Mouse (Mus musculus): Measurements from ENCODE around the gene Tmem108.
"Not testable (repeated sequence)": the region's sequence is repeated elsewhere in the genome, so short reads cannot be mapped to it uniquely, and the experiment has no call there.

The Tmem108 gene

GRCm38 (mm10) chr9:103689006-103689405 is 72.6 kb downstream of the Tmem108 start:
- H3K36me3 ChIP-seq (ENCODE audit: insufficient read depth, low read length), result no peaks in the 10 kb centered on the region
- H3K4me3 ChIP-seq (replicated peaks; ENCODE audit: low read length), result no peak overlapping the region
- TF ChIP-seq NANOG (IDR thresholded peaks at IDR 0.05; ENCODE audit: borderline replicate concordance, low read length), result no peak
- no peak for TF ChIP-seq CTCF (conservative IDR thresholded peaks at IDR 0.05; ENCODE audit: low read length)
- TF ChIP-seq POU5F1 (IDR thresholded peaks at IDR 0.05; ENCODE audit: borderline replicate concordance, low read length), result no peak
- peaks cover 27% of the 10 kb centered on the region for H3K4me1 ChIP-seq (replicated peaks; ENCODE audit: low read depth, low read length)
- 0 out of 2 replicates have a peak, but pooled peaks cover 5% of the 10 kb centered on the region for H3K9me3 ChIP-seq (ENCODE audit: low read length)
- no peaks in the 10 kb centered on the region for H3K27me3 ChIP-seq (ENCODE audit: insufficient read depth, low read length)

- Histone ChIP-seq H3K9me3 (ENCODE audit: low read length) (0 out of 2 replicates have a peak, but pooled peaks cover 5% of the 10 kb centered on the region), H3K4me3 (replicated peaks; ENCODE audit: low read length) (no peak overlapping the region), H3K4me1 (replicated peaks; ENCODE audit: low read depth, low read length) (peaks cover 27% of the 10 kb centered on the region), H3K27me3 (ENCODE audit: insufficient read depth, low read length) (no peaks in the 10 kb centered on the region), H3K36me3 (ENCODE audit: insufficient read depth, low read length) (no peaks in the 10 kb centered on the region)
- TF ChIP-seq NANOG (IDR thresholded peaks at IDR 0.05; ENCODE audit: borderline replicate concordance, low read length), result no peak
- no peak for TF ChIP-seq CTCF (conservative IDR thresholded peaks at IDR 0.05; ENCODE audit: low read length)
- no peak for TF ChIP-seq POU5F1 (IDR thresholded peaks at IDR 0.05; ENCODE audit: borderline replicate concordance, low read length)
Measured at GRCm38 (mm10) chr9:103687130-103687529, 74.5 kb downstream of the Tmem108 start.

- Histone ChIP-seq H3K27me3 (ENCODE audit: insufficient read depth, low read length) (no peaks in the 10 kb centered on the region), H3K4me3 (replicated peaks; ENCODE audit: low read length) (no peak overlapping the region), H3K36me3 (ENCODE audit: insufficient read depth, low read length) (no peaks in the 10 kb centered on the region), H3K9me3 (ENCODE audit: low read length) (0 out of 2 replicates have a peak, but pooled peaks cover 5% of the 10 kb centered on the region), H3K4me1 (replicated peaks; ENCODE audit: low read depth, low read length) (peaks cover 11% of the 10 kb centered on the region)
- no peak for TF ChIP-seq NANOG (IDR thresholded peaks at IDR 0.05; ENCODE audit: borderline replicate concordance, low read length)
- TF ChIP-seq CTCF (conservative IDR thresholded peaks at IDR 0.05; ENCODE audit: low read length), result no peak
- TF ChIP-seq POU5F1 (IDR thresholded peaks at IDR 0.05; ENCODE audit: borderline replicate concordance, low read length), result no peak
Measured at GRCm38 (mm10) chr9:103681741-103682330, 79.8 kb downstream of the Tmem108 start.

- TF ChIP-seq NANOG (IDR thresholded peaks at IDR 0.05; ENCODE audit: borderline replicate concordance, low read length) (no peak; the same call in 1 of the 2 replicates), CTCF (conservative IDR thresholded peaks at IDR 0.05; ENCODE audit: low read length) (no peak), POU5F1 (IDR thresholded peaks at IDR 0.05; ENCODE audit: borderline replicate concordance, low read length) (no peak)
- peaks cover 3% of the 10 kb centered on the region; the same call in 1 of the 2 replicates for H3K9me3 ChIP-seq (ENCODE audit: low read length)
- no peak overlapping the region for H3K4me3 ChIP-seq (replicated peaks; ENCODE audit: low read length)
- no peaks in the 10 kb centered on the region for H3K36me3 ChIP-seq (ENCODE audit: insufficient read depth, low read length)
- peaks cover 8% of the 10 kb centered on the region for H3K4me1 ChIP-seq (replicated peaks; ENCODE audit: low read depth, low read length)
- H3K27me3 ChIP-seq (ENCODE audit: insufficient read depth, low read length), result no peaks in the 10 kb centered on the region
Measured at GRCm38 (mm10) chr9:103679234-103679633, 82.4 kb downstream of the Tmem108 start.

- no peak for TF ChIP-seq NANOG (IDR thresholded peaks at IDR 0.05; ENCODE audit: borderline replicate concordance, low read length)
- TF ChIP-seq CTCF (conservative IDR thresholded peaks at IDR 0.05; ENCODE audit: low read length), result no peak
- no peak for TF ChIP-seq POU5F1 (IDR thresholded peaks at IDR 0.05; ENCODE audit: borderline replicate concordance, low read length)
- Histone ChIP-seq H3K36me3 (ENCODE audit: insufficient read depth, low read length) (no peaks in the 10 kb centered on the region), H3K4me3 (replicated peaks; ENCODE audit: low read length) (no peak overlapping the region), H3K9me3 (ENCODE audit: low read length) (peaks cover 8% of the 10 kb centered on the region; the same call in 1 of the 2 replicates), H3K27me3 (ENCODE audit: insufficient read depth, low read length) (no peaks in the 10 kb centered on the region), H3K4me1 (replicated peaks; ENCODE audit: low read depth, low read length) (peaks cover 8% of the 10 kb centered on the region)
Measured at GRCm38 (mm10) chr9:103678531-103679060, 83.0 kb downstream of the Tmem108 start.

- H3K36me3 ChIP-seq (ENCODE audit: insufficient read depth, low read length), result no peaks in the 10 kb centered on the region
- H3K9me3 ChIP-seq (ENCODE audit: low read length), result peaks cover 11% of the 10 kb centered on the region; the same call in 1 of the 2 replicates
- peaks cover 8% of the 10 kb centered on the region for H3K4me1 ChIP-seq (replicated peaks; ENCODE audit: low read depth, low read length)
- no peak for TF ChIP-seq POU5F1 (IDR thresholded peaks at IDR 0.05; ENCODE audit: borderline replicate concordance, low read length)
- no peak for TF ChIP-seq NANOG (IDR thresholded peaks at IDR 0.05; ENCODE audit: borderline replicate concordance, low read length)
- no peak for TF ChIP-seq CTCF (conservative IDR thresholded peaks at IDR 0.05; ENCODE audit: low read length)
- no peak overlapping the region for H3K4me3 ChIP-seq (replicated peaks; ENCODE audit: low read length)
- no peaks in the 10 kb centered on the region for H3K27me3 ChIP-seq (ENCODE audit: insufficient read depth, low read length)
Measured at GRCm38 (mm10) chr9:103677811-103678210, 83.8 kb downstream of the Tmem108 start.

- H3K36me3 ChIP-seq (ENCODE audit: insufficient read depth, low read length), result no peaks in the 10 kb centered on the region
- TF ChIP-seq NANOG (IDR thresholded peaks at IDR 0.05; ENCODE audit: borderline replicate concordance, low read length), result no peak
- peaks cover 29% of the 10 kb centered on the region for H3K9me3 ChIP-seq (ENCODE audit: low read length)
- H3K4me1 ChIP-seq (replicated peaks; ENCODE audit: low read depth, low read length), result peaks cover 8% of the 10 kb centered on the region
- H3K27me3 ChIP-seq (ENCODE audit: insufficient read depth, low read length), result no peaks in the 10 kb centered on the region
- H3K4me3 ChIP-seq (replicated peaks; ENCODE audit: low read length), result no peak overlapping the region
Measured at GRCm38 (mm10) chr9:103675721-103676480, 85.7 kb downstream of the Tmem108 start.

GRCm38 (mm10) chr9:103672881-103673280 is 88.8 kb downstream of the Tmem108 start:
- TF ChIP-seq CTCF (conservative IDR thresholded peaks at IDR 0.05; ENCODE audit: low read length) (no peak), POU5F1 (IDR thresholded peaks at IDR 0.05; ENCODE audit: borderline replicate concordance, low read length) (no peak), NANOG (IDR thresholded peaks at IDR 0.05; ENCODE audit: borderline replicate concordance, low read length) (no peak)
- Histone ChIP-seq H3K27me3 (ENCODE audit: insufficient read depth, low read length) (no peaks in the 10 kb centered on the region), H3K9me3 (ENCODE audit: low read length) (peaks cover 48% of the 10 kb centered on the region), H3K4me1 (replicated peaks; ENCODE audit: low read depth, low read length) (no peaks in the 10 kb centered on the region), H3K4me3 (replicated peaks; ENCODE audit: low read length) (no peak overlapping the region), H3K36me3 (ENCODE audit: insufficient read depth, low read length) (no peaks in the 10 kb centered on the region)

GRCm38 (mm10) chr9:103670592-103671113 is 91.0 kb downstream of the Tmem108 start:
- H3K36me3 ChIP-seq (ENCODE audit: insufficient read depth, low read length); H3K4me3 ChIP-seq (replicated peaks; ENCODE audit: low read length); H3K4me1 ChIP-seq (replicated peaks; ENCODE audit: low read depth, low read length); H3K27me3 ChIP-seq (ENCODE audit: insufficient read depth, low read length): not testable (repeated sequence)
- peaks cover 48% of the 10 kb centered on the region for H3K9me3 ChIP-seq (ENCODE audit: low read length)
